Mouse (Mus musculus): ENCODE data around the gene Ttc28.

DNA sequence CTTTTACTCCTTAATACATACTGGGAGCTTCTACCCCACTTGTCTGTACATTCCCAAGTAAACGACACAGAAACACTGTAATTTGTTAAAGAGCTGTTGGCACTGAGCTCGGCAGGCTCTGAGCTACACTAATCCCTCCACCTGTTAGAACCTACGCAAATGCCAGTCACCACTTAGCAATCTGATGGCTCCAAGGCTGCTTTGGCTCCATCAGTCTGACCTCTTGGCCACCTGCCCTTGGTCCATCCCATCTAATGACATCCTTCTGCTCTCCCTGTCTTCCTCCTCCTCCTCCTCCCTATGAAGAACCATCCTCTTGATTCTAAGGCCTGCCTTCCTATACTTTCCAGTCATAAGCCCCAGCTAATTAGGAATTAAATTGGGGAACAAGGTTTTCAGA lies 437.9 kb downstream of the Ttc28 start:
- TF ChIP-seq CTCF (IDR thresholded peaks at IDR 0.05; ENCODE audit: control insufficient read depth, insufficient read depth, low read length) = no peak
- TF ChIP-seq POLR2A (IDR thresholded peaks at IDR 0.05; ENCODE audit: borderline replicate concordance, control insufficient read depth, low read depth, low read length) = no peak
